Comparison of ENCODE assay signal across 11 mouse cellular contexts in the genomic region with DNA sequence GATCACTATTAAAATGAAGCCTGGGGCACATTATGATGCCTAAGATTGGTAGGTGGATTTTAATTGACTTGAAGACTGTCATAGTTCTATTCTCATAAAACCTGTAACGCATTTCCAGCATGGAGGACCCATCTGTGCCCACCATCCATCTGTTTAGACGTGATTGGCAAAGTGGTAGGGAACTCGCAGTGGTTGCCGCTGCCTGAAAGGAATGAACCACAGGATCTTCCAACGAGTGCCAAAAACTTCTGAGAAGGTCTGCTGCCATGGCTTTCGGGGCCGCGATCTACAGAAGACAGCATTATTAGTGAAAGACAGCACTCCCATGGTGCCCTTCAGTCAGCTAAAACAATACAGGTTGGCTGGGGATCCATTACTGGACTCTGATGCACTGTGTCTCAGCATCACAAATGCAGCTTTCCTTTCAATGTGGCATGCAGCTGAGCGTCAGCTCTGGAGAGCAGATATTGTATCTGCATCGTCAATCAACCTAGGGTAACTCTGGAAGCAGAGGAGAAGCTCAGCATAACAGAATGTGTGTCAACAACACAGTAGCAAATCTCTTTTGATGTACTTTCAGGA. TPM values are rescaled to one million over a fixed set of nuclear protein-coding genes. Genes with fewer than 3 reads are reported as not detected.
DNase-seq lines count a peak whose midpoint lies in the region; ATAC-seq and TF ChIP-seq lines count a peak whose summit lies in the region.
"Had no signal": no experiment of that assay in that cellular context is flagged by ENCODE, and none has a peak within 500 bp of the region (broad histone marks: within the 10 kb centered on the region; RNA-seq: fewer than 3 reads in every experiment).

No protein-coding gene starts in this region.

- no peaks in the 10 kb centered on the region for H3K9me3 ChIP-seq in midbrain, embryonic 14.5 days (ENCODE audit: control insufficient read depth, low read length)
- H3K9me3 ChIP-seq in midbrain, embryonic 10.5 days (replicated peaks): no peaks in the 10 kb centered on the region
- no peaks in the 10 kb centered on the region for H3K9me3 ChIP-seq in hindbrain, embryonic 15.5 days
- no peaks in the 10 kb centered on the region for H3K9me3 ChIP-seq in neural tube, embryonic 12.5 days

- no peak overlapping the region for H3K9ac ChIP-seq in midbrain, embryonic 14.5 days (replicated peaks; ENCODE audit: low read length)
- H3K9ac ChIP-seq in hindbrain, embryonic 15.5 days: no peak overlapping the region
- no peak overlapping the region for H3K9ac ChIP-seq in neural tube, embryonic 12.5 days

- H3K4me2 ChIP-seq in midbrain, embryonic 14.5 days (ENCODE audit: low read length): no peak overlapping the region
- H3K4me2 ChIP-seq in hindbrain, embryonic 15.5 days: no peak overlapping the region
- H3K4me2 ChIP-seq in neural tube, embryonic 12.5 days (replicated peaks): no peak overlapping the region
- H3K4me2 ChIP-seq: heart, embryonic 11.5 days had no signal

- no peak for ATAC-seq in midbrain, embryonic 14.5 days (ENCODE audit: low FRiP score, low TSS enrichment)
- ATAC-seq in hindbrain, embryonic 15.5 days (ENCODE audit: low FRiP score, low read depth): peak; percentile 90
- peak; percentile 76 for ATAC-seq in neural tube, embryonic 12.5 days (ENCODE audit: low FRiP score, low read depth)
- no peak for ATAC-seq in megakaryocyte-erythroid progenitor cell, adult 5-6 weeks (replicated peaks; ENCODE audit: low FRiP score, low TSS enrichment, poor library complexity, severe bottlenecking)

- no peaks in the 10 kb centered on the region for H3K4me1 ChIP-seq in midbrain, embryonic 14.5 days (ENCODE audit: control insufficient read depth, insufficient read depth, low read length)
- peaks cover 5% of the 10 kb centered on the region; the same call in 1 of the 2 replicates for H3K4me1 ChIP-seq in midbrain, embryonic 10.5 days
- H3K4me1 ChIP-seq in hindbrain, embryonic 15.5 days (replicated peaks): peaks cover 8% of the 10 kb centered on the region
- peaks cover 5% of the 10 kb centered on the region; the same call in 1 of the 2 replicates for H3K4me1 ChIP-seq in neural tube, embryonic 12.5 days

- DNase-seq in midbrain, embryonic 14.5 days: peak; percentile 31
- DNase-seq in midbrain, embryonic 10.5 days (ENCODE audit: low spot score): no peak
- DNase-seq in cerebellum, adult 9-11 months: peak; percentile 11
- no peak for DNase-seq in gastrocnemius, adult 2 months
- DNase-seq: adrenal gland, postnatal 36 days; lung, adult 2 months; thymus, postnatal 14 days had no signal

- H3K27me3 ChIP-seq in midbrain, embryonic 14.5 days (ENCODE audit: control insufficient read depth, insufficient read depth, low read length): no peaks in the 10 kb centered on the region
- no peaks in the 10 kb centered on the region for H3K27me3 ChIP-seq in midbrain, embryonic 10.5 days (ENCODE audit: low read depth, poor library complexity, severe bottlenecking)
- H3K27me3 ChIP-seq in hindbrain, embryonic 15.5 days: no peaks in the 10 kb centered on the region
- H3K27me3 ChIP-seq in neural tube, embryonic 12.5 days (replicated peaks): no peaks in the 10 kb centered on the region

- TF ChIP-seq CTCF in gastrocnemius, adult 2 months (IDR thresholded peaks at IDR 0.05): no peak

- no peak overlapping the region for H3K27ac ChIP-seq in midbrain, embryonic 14.5 days (replicated peaks; ENCODE audit: low read depth, low read length)
- H3K27ac ChIP-seq in midbrain, embryonic 10.5 days (replicated peaks): no peak overlapping the region
- peak overlapping the region; percentile 62; the same call in 1 of the 2 replicates for H3K27ac ChIP-seq in hindbrain, embryonic 15.5 days (replicated peaks)
- no peak overlapping the region for H3K27ac ChIP-seq in neural tube, embryonic 12.5 days
- H3K27ac ChIP-seq in gastrocnemius, adult 2 months: no peak overlapping the region

- H3K4me3 ChIP-seq in midbrain, embryonic 14.5 days (replicated peaks; ENCODE audit: low read depth, low read length): no peak overlapping the region
- no peak overlapping the region for H3K4me3 ChIP-seq in midbrain, embryonic 10.5 days
- no peak overlapping the region for H3K4me3 ChIP-seq in hindbrain, embryonic 15.5 days
- H3K4me3 ChIP-seq in neural tube, embryonic 12.5 days: no peak overlapping the region
- H3K4me3 ChIP-seq in gastrocnemius, adult 2 months: no peak overlapping the region

- intact Hi-C loops in gastrocnemius, adult 2 months (cut with DNase I): loop anchor here (10.0 kb wide), 2 partner anchors 161 to 379 kb away; no protein-coding TSS in a partner anchor

- 0 out of 2 replicates have a peak, but pooled peaks cover 6% of the 10 kb centered on the region for H3K36me3 ChIP-seq in midbrain, embryonic 14.5 days (ENCODE audit: control insufficient read depth, insufficient read depth, low read length)
- H3K36me3 ChIP-seq in midbrain, embryonic 10.5 days: peaks cover 9% of the 10 kb centered on the region; the same call in 1 of the 2 replicates
- peaks cover 3% of the 10 kb centered on the region; the same call in 1 of the 2 replicates for H3K36me3 ChIP-seq in hindbrain, embryonic 15.5 days
- H3K36me3 ChIP-seq in neural tube, embryonic 12.5 days: no peaks in the 10 kb centered on the region

- WGBS in midbrain, embryonic 14.5 days: 57% methylated on average over 10 of the region's 10 CpGs
- WGBS in midbrain, embryonic 10.5 days: 90% methylated on average over 10 of the region's 10 CpGs
- 33% methylated on average over 10 of the region's 10 CpGs for WGBS in hindbrain, embryonic 15.5 days
- WGBS in neural tube, embryonic 12.5 days: 56% methylated on average over 10 of the region's 10 CpGs

RNA-seq across cellular contexts. Expression of a gene that starts 53.5 kb away (rescaled TPM):
- 16.5 and 22.2 TPM in 2 replicates for polyA plus RNA-seq in midbrain, embryonic 14.5 days (2014; fragmentation: Nextera tagmentation; extraction: Ambion mirVana)
- polyA plus RNA-seq in midbrain, embryonic 10.5 days (2016; fragmentation: Nextera tagmentation; extraction: Ambion mirVana): 12.7 and 14.2 TPM in 2 replicates
- 17.0 and 18.7 TPM in 2 replicates for polyA plus RNA-seq in hindbrain, embryonic 15.5 days (2015; fragmentation: Nextera tagmentation; extraction: Ambion mirVana)
- polyA plus RNA-seq in neural tube, embryonic 12.5 days (2016; fragmentation: Nextera tagmentation; extraction: Ambion mirVana): 14.4 and 17.2 TPM in 2 replicates
- total RNA-seq in megakaryocyte-erythroid progenitor cell, adult 5-6 weeks (2014; fragmentation: Nextera tagmentation): 17.8 and 22.6 TPM in 2 replicates
- 11.4 and 21.0 TPM in 2 replicates for total RNA-seq in megakaryocyte-erythroid progenitor cell, adult 5-6 weeks (2017)
- 10 to 100 TPM; 10.9 to 13.9 TPM for total RNA-seq in gastrocnemius, adult 2 months (2021)

Comparison
In these comparisons a context has a peak if more than half of its experiments do, and no peak if none do; other contexts are left out.
1. DNase-seq: peak in midbrain, embryonic 14.5 days (single experiment) and cerebellum, adult 9-11 months (single experiment); none in midbrain, embryonic 10.5 days (single experiment) and gastrocnemius, adult 2 months (single experiment).
2. ATAC-seq: peak in hindbrain, embryonic 15.5 days (single experiment) and neural tube, embryonic 12.5 days (single experiment); none in midbrain, embryonic 14.5 days (single experiment) and megakaryocyte-erythroid progenitor cell, adult 5-6 weeks (single experiment).